ENCODE assay signal across 20 mouse cellular contexts in the genomic region with DNA sequence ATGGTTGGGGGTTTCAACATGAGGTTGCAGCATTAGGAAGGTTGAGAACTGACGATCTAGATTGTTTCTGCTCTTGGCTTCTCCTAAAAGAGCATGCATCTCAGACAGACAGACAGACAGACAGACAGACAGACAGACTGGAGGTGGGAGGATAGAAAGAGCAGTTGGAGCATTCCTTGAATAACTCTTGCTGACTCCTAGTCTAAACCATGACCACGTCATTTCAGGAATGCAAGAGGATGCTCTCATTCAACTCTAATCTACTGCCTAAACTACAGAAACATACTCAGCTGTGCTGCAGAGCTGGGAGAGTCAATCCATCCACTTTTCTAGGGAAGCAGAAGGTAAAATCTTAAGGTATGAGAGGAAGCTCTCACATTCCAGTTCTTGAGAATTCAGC.
"Had no signal": no experiment of that assay in that cellular context is flagged by ENCODE, and none has a peak within 500 bp of the region (broad histone marks: within the 10 kb centered on the region; RNA-seq: fewer than 3 reads in every experiment).

No protein-coding gene starts in this region.

- H3K4me1 ChIP-seq: liver, embryonic 13.5 days; midbrain, embryonic 12.5 days; neural tube, embryonic 12.5 days; neural tube, embryonic 15.5 days had no signal

- H3K9ac ChIP-seq: liver, embryonic 13.5 days; lung, embryonic 14.5 days; midbrain, embryonic 12.5 days; midbrain, embryonic 15.5 days; neural tube, embryonic 12.5 days; neural tube, embryonic 15.5 days had no signal

- ATAC-seq: lung, postnatal 0 days; midbrain, embryonic 15.5 days had no signal

- H3K27me3 ChIP-seq: liver, embryonic 13.5 days; midbrain, embryonic 12.5 days; midbrain, embryonic 15.5 days; neural tube, embryonic 12.5 days; neural tube, embryonic 15.5 days had no signal

- H3K27ac ChIP-seq: kidney, postnatal 0 days; layer of hippocampus, adult 2 months; left cerebral cortex, adult 2 months; liver, embryonic 13.5 days; macrophage; midbrain, embryonic 12.5 days; midbrain, embryonic 15.5 days; neural tube, embryonic 12.5 days; neural tube, embryonic 15.5 days; stomach, postnatal 0 days had no signal

- H3K4me2 ChIP-seq: liver, embryonic 13.5 days; lung, embryonic 14.5 days; midbrain, embryonic 12.5 days; midbrain, embryonic 15.5 days; neural tube, embryonic 12.5 days; neural tube, embryonic 15.5 days had no signal

- H3K9me3 ChIP-seq: liver, embryonic 13.5 days; midbrain, embryonic 12.5 days; midbrain, embryonic 15.5 days; neural tube, embryonic 12.5 days; neural tube, embryonic 15.5 days had no signal

- H3K4me3 ChIP-seq: layer of hippocampus, adult 2 months; left cerebral cortex, adult 2 months; liver, embryonic 13.5 days; midbrain, embryonic 12.5 days; midbrain, embryonic 15.5 days; neural tube, embryonic 12.5 days; neural tube, embryonic 15.5 days had no signal

- DNase-seq: kidney, adult 2 months; kidney, postnatal 25 days; layer of hippocampus, postnatal 36 days; liver, embryonic 13.5 days; lung, embryonic 14.5 days; right cerebral cortex, adult 18-20 months; right cerebral cortex, postnatal 14 days; right cerebral cortex, postnatal 4 days; thymus, adult 2 months; thymus, postnatal 25 days had no signal

- H3K36me3 ChIP-seq: liver, embryonic 13.5 days; midbrain, embryonic 12.5 days; midbrain, embryonic 15.5 days; neural tube, embryonic 12.5 days; neural tube, embryonic 15.5 days had no signal
